Mouse (Mus musculus) kidney, embryonic 14.5 days (tissue): ENCODE results near the gene Tstd2. TPM values are rescaled to one million over a fixed set of nuclear protein-coding genes. Genes with fewer than 3 reads are reported as not detected.
A peak's percentile ranks its signal among the peaks of the same experiment; 100 is the strongest.

Experiments
- ATAC-seq: fragments of 200-750 bp; cut with Nextera tagmentation; 2 replicates; pipeline ENCODE4 v1.8.0; 2017; ENCODE audit warnings: moderate number of reproducible peaks, mild to moderate bottlenecking, moderate TSS enrichment, moderate library complexity; ENCODE audit not compliant: low FRiP score, low TSS enrichment
- H3K27ac ChIP-seq: fragments of 300-500 bp; sonication (generic); 2 replicates; pipeline ENCODE4 v1.5.1; 2014; ENCODE audit warnings: low read depth, mild to moderate bottlenecking, low read length, moderate library complexity, mixed read lengths
- H3K27me3 ChIP-seq: fragments of 300-500 bp; sonication (generic); 2 replicates; pipeline ENCODE4 v1.6.1; 2014; ENCODE audit warnings: mild to moderate bottlenecking, low read length; ENCODE audit not compliant: control insufficient read depth, insufficient read depth
- H3K36me3 ChIP-seq: fragments of 300-500 bp; sonication (generic); 2 replicates; pipeline ENCODE4 v1.6.1; 2014; ENCODE audit warnings: low read length, mixed read lengths; ENCODE audit not compliant: control insufficient read depth, insufficient read depth
- H3K4me1 ChIP-seq: fragments of 300-500 bp; sonication (generic); 2 replicates; pipeline ENCODE4 v1.6.1; 2014; ENCODE audit warnings: low read length, mixed read lengths; ENCODE audit not compliant: control insufficient read depth, insufficient read depth
- H3K4me2 ChIP-seq: fragments of 300-500 bp; sonication (generic); replicated peaks from 2 replicates; pipeline ENCODE4 v1.6.1; 2014; ENCODE audit warnings: low read depth, mild to moderate bottlenecking, low read length
- H3K4me3 ChIP-seq: fragments of 300-500 bp; sonication (generic); 2 replicates; pipeline ENCODE4 v1.5.1; 2014; ENCODE audit warnings: mild to moderate bottlenecking, low read length
- H3K9ac ChIP-seq: fragments of 300-500 bp; sonication (generic); 2 replicates; pipeline ENCODE4 v1.6.1; 2014; ENCODE audit warnings: low read depth, mild to moderate bottlenecking, low read length, moderate library complexity
- H3K9me3 ChIP-seq: fragments of 300-500 bp; sonication (generic); 2 replicates; pipeline ENCODE4 v1.6.1; 2016; ENCODE audit warnings: low read length; ENCODE audit not compliant: control insufficient read depth
- WGBS: fragments of 180-500 bp; shearing (Covaris S2); extraction: QIAGEN DNeasy Blood & Tissue Kit; methylation state at CpG from one replicate; pipeline ENCODE4 v1.1.7; 2014; 5-methylcytosine and 5-hydroxymethylcytosine counted together
- polyA plus RNA-seq: library from polyadenylated mRNA; unstranded; fragments of >200 nt; fragmentation: Nextera tagmentation; extraction: Ambion mirVana; gene quantifications from 2 replicates; pipeline ENCODE4 v1.2.1, GENCODE M21; 2014

Gene Tstd2
- polyA plus RNA-seq, 1 experiment from 2014 or later, result 46.0 TPM

DNA sequence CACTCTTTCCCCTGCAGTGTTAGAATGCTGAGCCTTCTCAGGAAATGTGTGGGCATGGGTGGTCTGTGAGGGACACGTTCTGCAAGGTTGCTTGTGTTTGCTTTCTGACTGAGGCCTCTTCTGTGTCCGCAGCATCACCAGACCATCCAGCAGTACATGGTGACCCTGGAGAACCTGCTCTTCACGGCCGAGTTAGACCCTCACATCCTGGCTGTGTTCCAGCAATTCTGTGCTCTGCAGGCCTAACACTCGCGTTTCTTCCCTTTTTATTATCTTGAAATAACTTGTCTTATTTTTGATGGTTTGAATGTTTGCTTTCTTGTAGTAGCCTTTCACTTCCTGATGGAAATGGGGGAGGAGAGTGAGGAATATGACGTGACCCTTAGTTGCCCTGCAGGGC lies 33.3 kb upstream of the Tstd2 start:
- WGBS, result 75% methylated on average over 7 of the region's 7 CpGs
- Histone ChIP-seq H3K4me2 (no peak overlapping the region), H3K36me3 (peaks cover 90% of the 10 kb centered on the region), H3K27me3 (no peaks in the 10 kb centered on the region), H3K4me1 (no peaks in the 10 kb centered on the region), H3K27ac (no peak overlapping the region), H3K9me3 (no peaks in the 10 kb centered on the region), H3K9ac (no peak overlapping the region), H3K4me3 (no peak overlapping the region)
- ATAC-seq, result no peak

DNA sequence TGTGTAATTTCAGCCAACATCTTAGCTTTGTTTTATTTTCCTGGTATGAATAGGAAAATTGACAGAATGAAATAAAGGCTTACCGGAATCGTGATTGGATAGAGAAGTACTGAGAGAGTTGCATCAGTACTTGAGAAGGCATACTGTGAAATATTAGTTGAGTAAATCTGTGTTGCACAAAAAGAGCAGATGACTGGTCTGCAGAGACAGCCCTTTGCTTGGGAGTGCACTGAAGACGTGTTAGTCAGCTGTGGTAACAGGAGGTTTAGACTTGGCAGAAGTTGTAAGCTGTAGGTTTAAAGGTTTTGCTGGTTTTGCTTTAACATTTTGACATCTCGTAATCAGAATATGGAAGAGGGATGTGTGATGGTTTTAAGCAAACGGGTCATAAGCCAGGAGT lies 27.3 kb upstream of the Tstd2 start:
- no peaks in the 10 kb centered on the region for H3K4me1 ChIP-seq
- H3K27ac ChIP-seq, result no peak overlapping the region
- no peak overlapping the region for H3K4me3 ChIP-seq
- H3K27me3 ChIP-seq, result no peaks in the 10 kb centered on the region
- H3K4me2 ChIP-seq, result no peak overlapping the region
- WGBS, result 94% methylated on average over 5 of the region's 5 CpGs
- no peaks in the 10 kb centered on the region for H3K9me3 ChIP-seq
- no peak for ATAC-seq
- H3K36me3 ChIP-seq, result peaks cover 92% of the 10 kb centered on the region
- H3K9ac ChIP-seq, result no peak overlapping the region

- Histone ChIP-seq H3K27ac (no peak overlapping the region), H3K4me1 (no peaks in the 10 kb centered on the region), H3K36me3 (peaks cover 91% of the 10 kb centered on the region), H3K9ac (no peak overlapping the region), H3K27me3 (no peaks in the 10 kb centered on the region), H3K4me3 (no peak overlapping the region), H3K4me2 (no peak overlapping the region), H3K9me3 (no peaks in the 10 kb centered on the region)
- ATAC-seq, result no peak
- WGBS, result 94% methylated on average over 2 of the region's 2 CpGs
Observed at GRCm38 (mm10) chr4:46164027-46164426, 25.5 kb upstream of the Tstd2 start.

- ATAC-seq, result no peak
- Histone ChIP-seq H3K4me1 (no peaks in the 10 kb centered on the region), H3K9me3 (no peaks in the 10 kb centered on the region), H3K4me3 (no peak overlapping the region), H3K27ac (no peak overlapping the region), H3K36me3 (peaks cover 89% of the 10 kb centered on the region), H3K4me2 (no peak overlapping the region), H3K27me3 (no peaks in the 10 kb centered on the region), H3K9ac (no peak overlapping the region)
- WGBS, result 93% methylated on average over 12 of the region's 12 CpGs
Observed at GRCm38 (mm10) chr4:46151903-46152544, 13.5 kb upstream of the Tstd2 start.

- peaks cover 42% of the 10 kb centered on the region for H3K36me3 ChIP-seq
- no peaks in the 10 kb centered on the region for H3K9me3 ChIP-seq
- no peaks in the 10 kb centered on the region for H3K27me3 ChIP-seq
- H3K4me3 ChIP-seq, result no peak overlapping the region
- no peak overlapping the region for H3K27ac ChIP-seq
- H3K9ac ChIP-seq, result no peak overlapping the region
- H3K4me2 ChIP-seq, result no peak overlapping the region
- 93% methylated on average over 1 of the region's 1 CpGs for WGBS
- no peak for ATAC-seq
- H3K4me1 ChIP-seq, result no peaks in the 10 kb centered on the region
Observed at GRCm38 (mm10) chr4:46146881-46147280, 8.4 kb upstream of the Tstd2 start.

DNA sequence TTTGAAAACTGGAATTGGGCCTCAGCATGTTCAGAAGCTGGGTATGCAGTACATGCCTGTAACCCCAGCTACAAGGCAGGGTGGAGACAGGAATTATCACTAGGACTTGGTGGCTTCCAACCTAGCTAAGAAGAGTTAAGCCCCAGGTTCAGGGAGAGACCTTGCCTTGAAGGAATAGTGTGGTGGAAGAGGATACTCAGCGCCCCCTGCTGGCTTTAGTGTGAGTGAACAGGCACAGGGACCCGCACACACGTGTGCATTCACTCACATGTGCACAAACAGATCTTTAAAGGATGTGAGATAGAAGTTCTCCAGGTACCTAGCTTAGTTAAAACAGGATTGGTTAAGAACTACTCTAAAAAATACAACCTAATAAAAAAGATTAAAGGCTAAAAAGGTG lies 5.8 kb upstream of the Tstd2 start:
- Histone ChIP-seq H3K9me3 (no peaks in the 10 kb centered on the region), H3K4me2 (no peak overlapping the region), H3K27me3 (no peaks in the 10 kb centered on the region), H3K9ac (no peak overlapping the region), H3K4me1 (peaks cover 12% of the 10 kb centered on the region), H3K36me3 (peaks cover 17% of the 10 kb centered on the region), H3K27ac (no peak overlapping the region), H3K4me3 (no peak overlapping the region)
- 73% methylated on average over 3 of the region's 3 CpGs for WGBS
- ATAC-seq, result no peak

- Histone ChIP-seq H3K4me3 (peak overlapping the region; percentile 97), H3K4me2 (peak overlapping the region; percentile 49), H3K36me3 (peaks cover 30% of the 10 kb centered on the region), H3K4me1 (peaks cover 21% of the 10 kb centered on the region), H3K9ac (peak overlapping the region; percentile 96), H3K27me3 (no peaks in the 10 kb centered on the region), H3K9me3 (no peaks in the 10 kb centered on the region), H3K27ac (peak overlapping the region; percentile 99)
- peak; percentile 63 for ATAC-seq
- 7% methylated on average over 17 of the region's 17 CpGs for WGBS
Observed at GRCm38 (mm10) chr4:46137629-46138286, 736 bp downstream of the Tstd2 start.

- WGBS, result 90% methylated on average over 6 of the region's 6 CpGs
- H3K27ac ChIP-seq, result no peak overlapping the region
- ATAC-seq, result no peak
- H3K9me3 ChIP-seq, result no peaks in the 10 kb centered on the region
- no peak overlapping the region for H3K4me3 ChIP-seq
- H3K27me3 ChIP-seq, result no peaks in the 10 kb centered on the region
- peaks cover 16% of the 10 kb centered on the region for H3K4me1 ChIP-seq
- H3K36me3 ChIP-seq, result peaks cover 75% of the 10 kb centered on the region
- no peak overlapping the region for H3K9ac ChIP-seq
- H3K4me2 ChIP-seq, result no peak overlapping the region
Observed at GRCm38 (mm10) chr4:46131791-46132190, 6.7 kb downstream of the Tstd2 start.

- Histone ChIP-seq H3K4me1 (peaks cover 12% of the 10 kb centered on the region), H3K9ac (no peak overlapping the region), H3K9me3 (no peaks in the 10 kb centered on the region), H3K36me3 (peaks cover 79% of the 10 kb centered on the region), H3K4me3 (no peak overlapping the region), H3K4me2 (no peak overlapping the region), H3K27ac (peak overlapping the region; percentile 76; the same call in 1 of the 2 replicates), H3K27me3 (no peaks in the 10 kb centered on the region)
- 72% methylated on average over 3 of the region's 3 CpGs for WGBS
- no peak for ATAC-seq
Observed at GRCm38 (mm10) chr4:46130221-46130620, 8.3 kb downstream of the Tstd2 start.
